Mouse (Mus musculus) liver, postnatal 0 days (tissue): Measurements from ENCODE around the gene Mgat5.

Experiments used
- CTCF ChIP-seq: sonication (generic); IDR thresholded peaks from 2 replicates; pipeline ENCODE4 v1.5.1; 2016; ENCODE audit warnings: antibody characterized with exemption, low read depth
- EP300 ChIP-seq: IDR thresholded peaks from 2 replicates; pipeline ENCODE4 v1.6.1; 2016; ENCODE audit warnings: antibody characterized with exemption, low read depth, mild to moderate bottlenecking

DNA sequence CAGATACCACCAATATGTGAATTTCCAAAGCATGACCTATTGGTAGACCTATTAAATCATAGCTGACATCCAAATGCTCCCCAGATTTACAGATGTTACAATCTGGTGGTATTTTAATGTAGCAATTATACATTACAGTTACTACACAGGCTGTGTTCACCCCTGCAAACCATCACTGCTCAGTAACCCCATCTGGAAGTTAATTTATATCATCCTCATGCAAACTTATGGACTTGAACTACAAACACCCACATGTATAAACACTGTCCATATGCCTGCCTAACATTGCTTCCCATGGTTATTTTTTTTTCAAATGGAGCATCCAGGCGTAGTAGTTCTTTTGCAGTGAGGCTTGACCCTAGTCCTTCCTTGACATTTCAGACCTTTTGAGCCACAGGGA, 236.2 kb downstream of the Mgat5 start:
- TF ChIP-seq CTCF (no peak), EP300 (no peak)
